Mouse (Mus musculus) intestine, postnatal 0 days (tissue): Measurements from ENCODE around the gene Scube3. TPM values are rescaled to one million over a fixed set of nuclear protein-coding genes. Genes with fewer than 3 reads are reported as not detected.
A peak's percentile ranks its signal among the peaks of the same experiment; 100 is the strongest.

Experiments used
- ATAC-seq: fragments of 200-750 bp; cut with Nextera tagmentation; 2 replicates; pipeline ENCODE4 v1.8.0; 2017; ENCODE audit warnings: mild to moderate bottlenecking, moderate TSS enrichment, moderate library complexity
- H3K27ac ChIP-seq: fragments of 300-500 bp; sonication (generic); 2 replicates; pipeline ENCODE4 v1.5.1; 2014; ENCODE audit warnings: mild to moderate bottlenecking, low read depth, low read length, moderate library complexity
- H3K27me3 ChIP-seq: fragments of 300-500 bp; sonication (generic); replicated peaks from 2 replicates; pipeline ENCODE4 v1.6.1; 2014; ENCODE audit warnings: low read length, mixed read lengths; ENCODE audit not compliant: control insufficient read depth, insufficient read depth
- H3K36me3 ChIP-seq: fragments of 300-500 bp; sonication (generic); 2 replicates; pipeline ENCODE4 v1.6.1; 2014; ENCODE audit warnings: mild to moderate bottlenecking, moderate library complexity; ENCODE audit not compliant: control insufficient read depth, insufficient read depth
- H3K4me1 ChIP-seq: fragments of 300-500 bp; sonication (generic); replicated peaks from 2 replicates; pipeline ENCODE4 v1.6.1; 2014; ENCODE audit warnings: antibody characterized with exemption, low read length, mixed read lengths; ENCODE audit not compliant: control insufficient read depth, insufficient read depth
- H3K4me2 ChIP-seq: fragments of 300-500 bp; sonication (generic); replicated peaks from 2 replicates; pipeline ENCODE4 v1.6.1; 2014; ENCODE audit warnings: low read depth, mild to moderate bottlenecking, moderate library complexity
- H3K4me3 ChIP-seq: fragments of 300-500 bp; sonication (generic); 2 replicates; pipeline ENCODE4 v1.5.1; 2014; ENCODE audit warnings: low read depth, low read length
- H3K9ac ChIP-seq: fragments of 300-500 bp; sonication (generic); 2 replicates; pipeline ENCODE4 v1.6.1; 2014; ENCODE audit warnings: mild to moderate bottlenecking, low read depth, low read length
- H3K9me3 ChIP-seq: fragments of 300-500 bp; sonication (generic); 2 replicates; pipeline ENCODE4 v1.6.1; 2016; ENCODE audit warnings: mixed run types; ENCODE audit not compliant: control insufficient read depth
- CTCF ChIP-seq: sonication (generic); IDR thresholded peaks from 2 replicates; pipeline ENCODE4 v1.5.1; 2016; ENCODE audit warnings: low read depth, mild to moderate bottlenecking, control low read depth, antibody characterized with exemption, moderate library complexity
- WGBS: fragments of 180-500 bp; shearing (Covaris S2); extraction: QIAGEN DNeasy Blood & Tissue Kit; methylation state at CpG from one replicate; pipeline ENCODE4 v1.1.7; 2014; 5-methylcytosine and 5-hydroxymethylcytosine counted together
- polyA plus RNA-seq: library from polyadenylated mRNA; unstranded; fragments of >200 nt; fragmentation: Nextera tagmentation; extraction: Ambion mirVana; gene quantifications from 2 replicates; pipeline ENCODE4 v1.2.1, GENCODE M21; 2015

Gene Scube3
- polyA plus RNA-seq, 1 experiment from 2014 or later, result 0.57 TPM

DNA sequence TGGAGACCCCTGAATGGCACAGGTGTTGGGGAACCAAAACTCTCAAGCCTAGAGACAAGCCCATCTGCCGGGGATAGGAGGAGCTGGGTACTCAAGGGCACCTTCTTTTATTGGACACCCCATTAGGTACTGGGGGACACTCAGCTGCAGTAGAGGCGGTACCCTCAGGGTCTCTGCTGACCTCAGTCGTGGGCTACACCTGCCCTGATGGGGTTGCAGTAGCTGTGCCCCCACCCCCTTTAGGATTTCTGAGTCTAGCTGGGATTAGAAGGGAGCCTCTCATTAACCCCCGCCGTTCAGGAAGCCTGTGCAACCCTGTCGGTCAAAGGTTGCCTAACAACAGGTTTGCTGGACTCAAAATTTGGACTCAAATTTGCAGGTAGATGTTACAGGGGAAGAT, 2.3 kb downstream of the Scube3 start:
- ATAC-seq, result no peak
- H3K9me3 ChIP-seq, result no peaks in the 10 kb centered on the region
- TF ChIP-seq CTCF, result no peak
- 20% methylated on average over 6 of the region's 6 CpGs for WGBS
- no peak overlapping the region for H3K27ac ChIP-seq
- no peaks in the 10 kb centered on the region; the same call in 1 of the 2 replicates for H3K4me1 ChIP-seq
- no peaks in the 10 kb centered on the region for H3K36me3 ChIP-seq
- no peak overlapping the region for H3K9ac ChIP-seq
- H3K27me3 ChIP-seq, result peaks cover 47% of the 10 kb centered on the region
- no peak overlapping the region for H3K4me3 ChIP-seq
- no peak overlapping the region for H3K4me2 ChIP-seq

DNA sequence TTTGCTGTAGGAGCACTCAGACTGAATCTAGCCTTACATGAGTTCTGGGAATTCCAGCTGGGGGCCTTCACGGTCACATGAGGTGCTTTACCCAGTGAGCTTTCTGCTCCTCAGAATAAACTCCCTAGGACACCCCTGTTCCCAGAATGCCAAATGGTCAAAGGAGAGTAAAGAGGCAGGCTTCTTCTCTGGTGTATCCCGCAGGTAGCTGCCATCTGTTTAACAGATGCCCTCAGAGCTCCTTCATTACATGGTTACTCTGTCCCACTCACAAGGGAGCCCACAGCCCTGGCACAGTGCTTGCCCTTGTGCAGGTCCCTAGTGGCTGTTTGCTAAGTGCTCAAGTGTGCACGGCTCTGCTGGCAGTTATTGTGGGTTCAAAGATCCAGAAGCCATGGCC, 6.3 kb downstream of the Scube3 start:
- no peak overlapping the region for H3K27ac ChIP-seq
- H3K4me2 ChIP-seq, result no peak overlapping the region
- no peak for TF ChIP-seq CTCF
- H3K4me3 ChIP-seq, result no peak overlapping the region
- ATAC-seq, result no peak
- no peaks in the 10 kb centered on the region for H3K9me3 ChIP-seq
- H3K4me1 ChIP-seq, result no peaks in the 10 kb centered on the region
- H3K9ac ChIP-seq, result no peak overlapping the region
- H3K36me3 ChIP-seq, result no peaks in the 10 kb centered on the region
- H3K27me3 ChIP-seq, result peaks cover 13% of the 10 kb centered on the region; the same call in 1 of the 2 replicates
- WGBS, result 78% methylated on average over 3 of the region's 3 CpGs

DNA sequence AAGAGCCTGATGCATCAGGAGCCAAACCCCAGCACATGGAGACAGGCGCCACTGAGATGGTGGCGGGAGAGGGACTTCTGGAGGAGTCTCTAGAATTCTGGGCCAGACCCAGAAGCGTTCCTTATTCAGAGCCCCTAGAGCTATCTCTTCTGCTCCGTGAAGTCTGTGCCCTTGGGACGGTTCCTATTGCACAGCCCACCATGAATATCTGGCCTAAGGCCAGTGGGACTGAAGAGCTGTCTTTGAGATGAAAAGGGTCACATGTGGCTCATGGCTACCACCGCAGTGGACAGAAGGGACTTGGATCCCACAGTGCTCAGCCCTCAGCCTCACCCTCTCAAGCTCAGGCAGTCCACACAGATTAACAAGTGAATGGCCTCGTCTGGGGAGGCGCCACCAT, 7.8 kb downstream of the Scube3 start:
- H3K27me3 ChIP-seq, result peaks cover 3% of the 10 kb centered on the region; the same call in 1 of the 2 replicates
- no peaks in the 10 kb centered on the region for H3K36me3 ChIP-seq
- H3K4me2 ChIP-seq, result no peak overlapping the region
- no peak overlapping the region for H3K4me3 ChIP-seq
- H3K9me3 ChIP-seq, result no peaks in the 10 kb centered on the region
- ATAC-seq, result no peak
- H3K4me1 ChIP-seq, result no peaks in the 10 kb centered on the region
- H3K27ac ChIP-seq, result no peak overlapping the region
- TF ChIP-seq CTCF, result no peak
- H3K9ac ChIP-seq, result no peak overlapping the region
- 74% methylated on average over 8 of the region's 8 CpGs for WGBS

DNA sequence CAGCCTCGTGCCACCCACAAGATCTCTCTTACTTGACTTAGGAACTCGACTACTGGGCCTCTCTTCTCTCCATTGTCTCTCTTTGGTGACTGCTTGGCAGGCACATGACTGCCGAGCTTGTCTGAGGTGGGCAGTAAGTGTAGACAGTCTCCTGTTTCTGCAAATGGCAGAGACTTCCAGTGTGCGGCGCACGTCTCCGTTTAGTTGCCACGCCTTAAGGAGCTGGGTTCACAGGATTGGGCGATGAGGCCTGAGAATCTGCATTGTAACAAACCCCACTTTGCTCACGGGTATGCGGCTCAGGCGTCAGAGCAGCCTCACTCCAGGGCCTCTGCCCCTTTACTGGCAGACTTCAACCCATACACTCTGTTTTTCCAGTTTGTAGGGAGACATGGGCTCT, 8.5 kb downstream of the Scube3 start:
- WGBS, result 79% methylated on average over 12 of the region's 12 CpGs

DNA sequence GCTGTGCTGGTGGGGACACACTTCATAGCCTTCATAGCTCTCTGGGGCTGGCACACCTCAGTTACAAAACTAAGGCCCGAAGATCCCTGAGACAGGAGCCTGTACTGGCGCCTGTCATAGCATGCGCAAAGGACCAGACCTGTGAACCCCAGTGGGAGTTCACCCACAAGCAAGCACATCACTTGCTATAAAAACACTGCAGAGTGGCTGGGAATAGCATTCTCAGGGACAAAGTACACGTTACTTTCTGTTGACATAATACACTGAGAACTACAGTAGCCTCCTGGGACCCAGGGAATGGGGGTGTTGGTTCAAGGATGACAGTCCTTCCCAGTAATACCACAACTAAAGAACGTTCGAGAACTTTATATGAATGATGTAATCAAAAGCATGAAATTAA, 11.2 kb downstream of the Scube3 start:
- Histone ChIP-seq H3K4me2 (0 out of 2 replicates have a peak overlapping the region, but pooled peaks have one; percentile 4), H3K27me3 (no peaks in the 10 kb centered on the region), H3K4me3 (no peak overlapping the region), H3K36me3 (no peaks in the 10 kb centered on the region), H3K4me1 (no peaks in the 10 kb centered on the region), H3K9me3 (no peaks in the 10 kb centered on the region), H3K9ac (no peak overlapping the region), H3K27ac (no peak overlapping the region)
- TF ChIP-seq CTCF, result no peak
- ATAC-seq, result peak; percentile 74
- WGBS, result 38% methylated on average over 6 of the region's 6 CpGs

More for the DNA sequence above, 8.5 kb downstream of the Scube3 start:
- TF ChIP-seq CTCF, result no peak
- H3K27ac ChIP-seq, result no peak overlapping the region
- no peaks in the 10 kb centered on the region for H3K4me1 ChIP-seq
- H3K4me2 ChIP-seq, result no peak overlapping the region
- H3K27me3 ChIP-seq, result no peaks in the 10 kb centered on the region
- H3K9me3 ChIP-seq, result no peaks in the 10 kb centered on the region
- H3K36me3 ChIP-seq, result no peaks in the 10 kb centered on the region
- no peak overlapping the region for H3K4me3 ChIP-seq
- no peak overlapping the region for H3K9ac ChIP-seq
- ATAC-seq, result no peak

DNA sequence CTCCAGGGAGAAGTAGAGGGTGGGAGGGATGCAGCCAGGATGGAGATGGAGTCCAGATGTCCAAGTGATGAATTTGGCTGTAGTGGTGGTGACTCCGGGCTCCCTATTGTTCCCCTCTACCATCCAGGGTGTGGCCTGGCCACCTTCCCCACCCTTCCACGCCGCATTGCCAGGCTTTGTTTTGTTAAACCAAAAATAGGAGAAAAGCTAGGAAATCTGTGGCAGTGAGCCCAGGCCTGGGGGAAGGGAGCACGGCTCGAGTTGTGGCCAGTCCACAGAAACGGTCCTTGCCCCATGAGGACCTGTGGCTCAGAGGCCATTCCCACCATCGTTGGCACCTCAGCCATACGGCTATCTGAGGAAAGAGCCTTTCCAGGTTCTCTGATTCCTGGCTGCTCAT, 13.0 kb downstream of the Scube3 start:
- Histone ChIP-seq H3K4me3 (no peak overlapping the region), H3K9ac (no peak overlapping the region), H3K27me3 (no peaks in the 10 kb centered on the region), H3K4me2 (no peak overlapping the region), H3K36me3 (no peaks in the 10 kb centered on the region), H3K27ac (no peak overlapping the region), H3K4me1 (no peaks in the 10 kb centered on the region), H3K9me3 (no peaks in the 10 kb centered on the region)
- no peak for ATAC-seq
- no peak for TF ChIP-seq CTCF
- WGBS, result 89% methylated on average over 8 of the region's 8 CpGs

DNA sequence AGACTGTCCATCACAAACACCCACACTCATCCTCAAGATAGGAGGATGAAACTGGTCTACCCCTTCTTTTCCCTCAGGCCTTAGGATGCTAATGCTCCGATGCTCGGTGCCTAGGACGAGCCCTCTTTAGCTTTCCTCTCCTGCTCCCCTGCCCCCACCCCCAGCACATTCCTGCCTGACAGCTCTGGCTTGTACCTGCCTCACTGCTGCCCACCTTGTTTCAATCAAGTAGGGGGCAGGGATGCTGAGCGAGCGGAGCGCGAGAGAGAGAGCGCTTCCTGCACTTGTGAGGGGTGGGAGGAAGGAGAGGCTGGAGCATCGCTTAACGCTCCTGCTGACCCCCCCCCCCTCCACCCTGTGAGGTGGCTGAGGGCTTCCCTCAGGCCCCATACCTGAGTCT, 18.4 kb downstream of the Scube3 start:
- no peak for ATAC-seq
- Histone ChIP-seq H3K36me3 (no peaks in the 10 kb centered on the region), H3K27ac (no peak overlapping the region), H3K9me3 (no peaks in the 10 kb centered on the region), H3K4me1 (no peaks in the 10 kb centered on the region), H3K4me3 (no peak overlapping the region), H3K4me2 (no peak overlapping the region), H3K27me3 (no peaks in the 10 kb centered on the region), H3K9ac (no peak overlapping the region)
- 45% methylated on average over 10 of the region's 10 CpGs for WGBS
- no peak for TF ChIP-seq CTCF
